Mouse (Mus musculus) cortical plate, adult 2 months (tissue): ENCODE data around the gene Tead1.

Source experiments
- CTCF ChIP-seq: fragments of 200-500 bp; IDR thresholded peaks from 2 replicates; pipeline ENCODE4 v1.5.1; 2011; ENCODE audit warnings: mild to moderate bottlenecking, control low read depth, low read length; ENCODE audit not compliant: insufficient read depth; ENCODE audit errors: extremely low read depth
- POLR2A ChIP-seq: fragments of 200-500 bp; IDR thresholded peaks from 2 replicates; pipeline ENCODE4 v1.6.1; 2011; ENCODE audit warnings: mild to moderate bottlenecking, low read length, control low read depth; ENCODE audit not compliant: insufficient read depth; ENCODE audit errors: extremely low read depth

- TF ChIP-seq CTCF (no peak), POLR2A (no peak)
Measured at GRCm38 (mm10) chr7:112816016-112816415, 136.9 kb downstream of the Tead1 start.
